Mouse (Mus musculus): ENCODE results near the gene 2610301B20Rik. TPM values are rescaled to one million over a fixed set of nuclear protein-coding genes. Genes with fewer than 3 reads are reported as not detected.
A peak's percentile ranks its signal among the peaks of the same experiment; 100 is the strongest.
"Not testable (repeated sequence)": the region's sequence is repeated elsewhere in the genome, so short reads cannot be mapped to it uniquely, and the experiment has no call there.

The 2610301B20Rik gene
- polyA plus RNA-seq, 1 experiment from 2014 or later = 49.2 TPM

DNA sequence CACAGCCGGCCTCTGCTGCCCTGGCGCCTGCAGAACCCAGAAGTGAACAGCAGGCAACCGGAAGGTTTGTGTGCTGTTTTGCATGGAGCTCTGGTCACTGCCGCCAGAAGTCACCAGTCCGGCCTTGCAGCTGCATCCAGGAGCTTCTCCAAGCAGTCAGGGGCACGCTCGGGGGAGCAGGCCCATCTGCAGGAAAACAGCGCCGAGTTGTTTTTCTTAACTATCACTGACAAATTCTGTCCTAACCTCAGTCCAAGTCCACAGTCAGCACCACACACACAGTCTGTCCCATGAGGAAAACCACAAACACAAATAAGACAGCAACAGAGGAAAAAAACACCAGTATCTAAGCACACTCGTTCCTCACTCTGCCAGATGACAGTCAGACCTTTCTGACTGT lies 14.5 kb downstream of the 2610301B20Rik start:
- Histone ChIP-seq H3K4me1 (ENCODE audit: control insufficient read depth, insufficient read depth, low read length) (no peaks in the 10 kb centered on the region), H3K36me3 (ENCODE audit: control insufficient read depth, insufficient read depth, low read length) (peaks cover 15% of the 10 kb centered on the region; the same call in 1 of the 2 replicates), H3K27ac (ENCODE audit: low read length) (no peak overlapping the region), H3K27me3 (ENCODE audit: control insufficient read depth, insufficient read depth, low read depth, low read length) (no peaks in the 10 kb centered on the region), H3K9ac (ENCODE audit: low read depth, low read length) (no peak overlapping the region), H3K9me3 (replicated peaks; ENCODE audit: control insufficient read depth, low read length, poor library complexity, severe bottlenecking) (no peaks in the 10 kb centered on the region), H3K4me3 (ENCODE audit: low read depth, low read length) (no peak overlapping the region), H3K4me2 (ENCODE audit: low read length) (no peak overlapping the region)
- ATAC-seq = no peak
- over 99% methylated on average over 9 of the region's 10 CpGs for WGBS

DNA sequence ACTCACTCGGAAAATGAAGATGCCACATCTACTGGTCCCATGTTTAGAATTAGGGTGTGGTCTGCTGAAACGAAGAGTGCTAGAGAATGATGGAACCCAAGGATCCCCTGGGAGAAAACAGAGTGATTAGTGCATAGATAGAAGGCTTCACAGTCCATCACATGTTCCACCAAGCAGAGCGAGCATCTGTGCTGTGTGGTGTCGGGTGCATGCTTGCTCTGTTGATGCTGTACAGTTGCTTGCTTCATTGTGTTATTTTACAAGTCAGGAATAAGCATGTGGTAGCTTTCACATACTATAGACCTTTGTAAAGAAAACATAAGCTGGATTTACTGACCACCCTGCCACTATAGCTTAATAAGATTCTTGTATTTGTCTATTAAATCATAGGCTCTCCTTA lies 22.0 kb downstream of the 2610301B20Rik start:
- H3K36me3 ChIP-seq (ENCODE audit: control insufficient read depth, insufficient read depth, low read length) = peaks cover 9% of the 10 kb centered on the region; the same call in 1 of the 2 replicates
- H3K9me3 ChIP-seq (replicated peaks; ENCODE audit: control insufficient read depth, low read length, poor library complexity, severe bottlenecking) = no peaks in the 10 kb centered on the region
- no peak overlapping the region for H3K4me3 ChIP-seq (ENCODE audit: low read depth, low read length)
- 91% methylated on average over 4 of the region's 4 CpGs for WGBS
- no peak for ATAC-seq
- H3K4me1 ChIP-seq (ENCODE audit: control insufficient read depth, insufficient read depth, low read length) = no peaks in the 10 kb centered on the region
- H3K4me2 ChIP-seq (ENCODE audit: low read length) = no peak overlapping the region
- H3K9ac ChIP-seq (ENCODE audit: low read depth, low read length) = no peak overlapping the region
- H3K27ac ChIP-seq (ENCODE audit: low read length) = no peak overlapping the region
- H3K27me3 ChIP-seq (ENCODE audit: control insufficient read depth, insufficient read depth, low read depth, low read length) = no peaks in the 10 kb centered on the region

DNA sequence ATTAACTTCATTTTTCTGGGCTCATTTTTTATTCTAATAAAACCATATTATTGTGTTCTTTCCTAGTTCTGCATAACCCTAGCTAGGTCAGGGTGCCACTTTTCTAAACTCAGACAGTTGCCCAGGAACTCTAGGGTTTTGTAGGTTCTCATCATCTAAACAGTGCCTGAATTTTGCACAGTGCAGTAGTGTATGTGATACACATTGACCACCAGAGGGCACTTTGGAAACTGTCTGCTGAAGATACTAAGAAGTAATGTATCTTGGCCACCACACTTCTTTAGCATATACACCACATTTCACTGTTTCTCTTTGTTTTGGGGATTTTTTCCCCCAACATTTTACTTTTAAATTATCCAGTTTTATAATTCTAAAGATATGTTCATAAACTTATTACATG lies 22.6 kb downstream of the 2610301B20Rik start:
- Histone ChIP-seq H3K4me2 (ENCODE audit: low read length) (no peak overlapping the region), H3K4me1 (ENCODE audit: control insufficient read depth, insufficient read depth, low read length) (no peaks in the 10 kb centered on the region), H3K9ac (ENCODE audit: low read depth, low read length) (no peak overlapping the region), H3K4me3 (ENCODE audit: low read depth, low read length) (no peak overlapping the region), H3K27me3 (ENCODE audit: control insufficient read depth, insufficient read depth, low read depth, low read length) (no peaks in the 10 kb centered on the region), H3K27ac (ENCODE audit: low read length) (no peak overlapping the region), H3K36me3 (ENCODE audit: control insufficient read depth, insufficient read depth, low read length) (peaks cover 9% of the 10 kb centered on the region; the same call in 1 of the 2 replicates), H3K9me3 (replicated peaks; ENCODE audit: control insufficient read depth, low read length, poor library complexity, severe bottlenecking) (no peaks in the 10 kb centered on the region)
- peak; percentile 88 for ATAC-seq

DNA sequence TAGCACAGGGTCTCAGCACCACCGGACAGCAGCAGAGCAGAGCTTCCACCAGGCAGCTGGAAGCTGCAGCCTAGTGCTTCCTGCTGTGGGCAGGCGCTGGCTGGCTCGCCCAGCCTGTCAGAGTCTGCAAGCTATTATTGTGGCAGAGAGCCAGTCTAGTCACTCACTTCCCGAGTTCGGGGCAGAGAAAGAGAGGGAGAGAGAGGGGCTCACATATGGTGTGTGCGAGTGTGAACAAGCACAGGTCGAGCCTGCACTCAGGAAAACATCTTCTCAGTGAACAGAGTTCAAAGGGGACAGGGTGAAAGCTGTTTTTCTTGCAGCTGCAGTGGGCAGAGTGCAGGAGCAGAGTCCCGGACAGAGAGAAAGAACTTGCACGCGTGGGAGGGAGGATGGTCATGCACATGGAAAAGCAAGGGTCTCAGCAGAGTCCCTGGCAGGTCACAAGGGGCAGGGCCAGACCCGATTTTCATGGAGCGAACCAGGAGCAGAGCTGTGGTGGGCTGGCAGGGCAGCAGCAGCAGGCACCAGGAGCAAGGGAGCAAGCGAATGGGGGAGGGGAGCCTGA lies 31.0 kb downstream of the 2610301B20Rik start:
- H3K36me3 ChIP-seq (ENCODE audit: control insufficient read depth, insufficient read depth, low read length) = no peaks in the 10 kb centered on the region
- no peak overlapping the region for H3K9ac ChIP-seq (ENCODE audit: low read depth, low read length)
- no peak overlapping the region for H3K4me3 ChIP-seq (ENCODE audit: low read depth, low read length)
- no peaks in the 10 kb centered on the region for H3K4me1 ChIP-seq (ENCODE audit: control insufficient read depth, insufficient read depth, low read length)
- H3K9me3 ChIP-seq (replicated peaks; ENCODE audit: control insufficient read depth, low read length, poor library complexity, severe bottlenecking) = no peaks in the 10 kb centered on the region
- H3K27me3 ChIP-seq (ENCODE audit: control insufficient read depth, insufficient read depth, low read depth, low read length) = no peaks in the 10 kb centered on the region
- 8% methylated on average over 13 of the region's 13 CpGs for WGBS
- no peak overlapping the region for H3K27ac ChIP-seq (ENCODE audit: low read length)
- ATAC-seq = 0 out of 2 replicates have a peak, but pooled peaks have one; percentile 28
- peak overlapping the region; percentile 12; the same call in 1 of the 2 replicates for H3K4me2 ChIP-seq (ENCODE audit: low read length)

DNA sequence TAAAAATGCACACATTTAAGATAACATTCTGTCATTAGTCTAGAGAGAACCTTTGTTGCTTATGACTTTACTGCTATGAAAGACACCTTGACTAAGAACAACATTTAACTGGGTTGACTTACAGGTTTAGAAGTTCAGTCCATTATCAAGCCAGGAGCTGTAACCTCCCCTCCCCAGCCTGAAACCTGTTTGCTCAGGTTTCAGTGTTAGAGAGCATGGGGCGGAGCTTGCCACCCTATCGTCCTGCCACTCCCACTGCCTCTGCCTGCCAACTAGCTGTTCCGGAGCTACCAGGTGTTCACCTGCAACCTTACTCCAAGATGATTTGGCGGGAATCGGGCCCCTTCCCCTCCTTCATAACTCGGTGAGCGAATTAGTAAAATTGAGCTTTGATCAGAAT lies 37.1 kb downstream of the 2610301B20Rik start:
- H3K9me3 ChIP-seq (replicated peaks; ENCODE audit: control insufficient read depth, low read length, poor library complexity, severe bottlenecking); ATAC-seq; H3K4me1 ChIP-seq (ENCODE audit: control insufficient read depth, insufficient read depth, low read length); H3K4me2 ChIP-seq (ENCODE audit: low read length); H3K36me3 ChIP-seq (ENCODE audit: control insufficient read depth, insufficient read depth, low read length); H3K9ac ChIP-seq (ENCODE audit: low read depth, low read length); H3K4me3 ChIP-seq (ENCODE audit: low read depth, low read length); H3K27me3 ChIP-seq (ENCODE audit: control insufficient read depth, insufficient read depth, low read depth, low read length); H3K27ac ChIP-seq (ENCODE audit: low read length): not testable (repeated sequence)
- WGBS = 60% methylated on average over 7 of the region's 7 CpGs

DNA sequence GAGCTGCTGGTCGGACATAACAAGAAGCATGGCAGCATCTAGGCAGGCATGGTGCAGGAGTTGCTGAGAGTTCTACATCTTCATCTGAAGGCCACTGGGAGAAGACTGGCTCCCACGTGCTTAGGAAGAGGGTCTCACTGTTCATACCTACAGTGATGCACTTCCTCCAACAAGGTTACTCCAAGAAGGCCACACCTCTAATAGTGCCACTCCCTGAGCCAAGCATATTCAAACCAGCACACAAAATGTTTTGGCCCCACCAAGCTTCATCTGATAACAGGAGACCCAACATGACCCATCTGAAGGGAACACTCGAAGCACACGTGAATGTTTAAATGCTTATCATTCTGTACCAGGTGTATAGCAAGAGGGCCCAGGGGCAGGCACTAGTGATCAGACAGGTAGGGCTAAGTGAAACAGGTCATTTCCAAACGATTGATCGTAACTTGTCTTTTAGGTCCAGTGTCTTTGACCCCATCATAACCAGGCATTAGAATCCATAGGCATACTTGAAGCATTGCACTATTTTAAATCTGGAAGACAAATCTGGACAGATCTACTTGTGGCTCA lies 37.7 kb downstream of the 2610301B20Rik start:
- Histone ChIP-seq H3K4me3 (ENCODE audit: low read depth, low read length) (no peak overlapping the region), H3K4me1 (ENCODE audit: control insufficient read depth, insufficient read depth, low read length) (no peaks in the 10 kb centered on the region), H3K36me3 (ENCODE audit: control insufficient read depth, insufficient read depth, low read length) (no peaks in the 10 kb centered on the region), H3K9me3 (replicated peaks; ENCODE audit: control insufficient read depth, low read length, poor library complexity, severe bottlenecking) (no peaks in the 10 kb centered on the region), H3K27me3 (ENCODE audit: control insufficient read depth, insufficient read depth, low read depth, low read length) (no peaks in the 10 kb centered on the region), H3K9ac (ENCODE audit: low read depth, low read length) (no peak overlapping the region), H3K4me2 (ENCODE audit: low read length) (no peak overlapping the region), H3K27ac (ENCODE audit: low read length) (no peak overlapping the region)
- 84% methylated on average over 6 of the region's 6 CpGs for WGBS
- ATAC-seq = no peak

DNA sequence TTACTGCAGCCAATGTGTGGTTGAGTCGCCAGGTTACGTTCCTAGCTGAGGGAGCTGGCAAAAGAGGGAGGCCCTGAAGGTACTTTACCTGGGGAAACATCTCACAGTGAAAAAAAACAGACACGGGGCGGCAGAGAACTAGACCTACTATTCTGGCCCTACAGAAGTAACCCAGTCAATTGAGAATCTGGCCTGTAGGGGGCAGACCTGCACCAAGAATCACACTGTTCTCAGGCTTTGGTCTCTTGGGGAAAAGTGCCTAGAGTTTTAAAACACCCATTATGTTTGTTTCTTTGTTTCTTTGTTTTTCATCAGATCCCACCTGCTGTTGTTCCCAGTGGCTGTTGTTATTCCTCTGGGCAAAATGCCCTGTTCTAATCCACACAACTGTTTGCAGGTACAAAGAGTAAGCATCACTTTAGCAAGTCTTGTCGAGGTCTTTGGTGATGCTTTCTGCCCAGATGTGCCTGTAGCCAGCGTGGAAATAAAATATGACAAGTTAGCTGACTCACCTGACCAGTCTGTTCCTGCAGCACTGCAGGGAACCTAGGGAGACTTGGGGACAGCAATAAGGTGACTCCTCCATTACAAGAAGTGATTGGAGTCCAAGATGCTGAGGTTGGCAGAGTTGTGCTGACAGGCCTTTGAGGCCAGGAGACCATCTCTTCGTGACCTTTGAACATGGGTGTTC lies 38.5 kb downstream of the 2610301B20Rik start:
- Histone ChIP-seq H3K4me2 (ENCODE audit: low read length) (no peak overlapping the region), H3K36me3 (ENCODE audit: control insufficient read depth, insufficient read depth, low read length) (no peaks in the 10 kb centered on the region), H3K27ac (ENCODE audit: low read length) (no peak overlapping the region), H3K9me3 (replicated peaks; ENCODE audit: control insufficient read depth, low read length, poor library complexity, severe bottlenecking) (no peaks in the 10 kb centered on the region), H3K4me1 (ENCODE audit: control insufficient read depth, insufficient read depth, low read length) (no peaks in the 10 kb centered on the region), H3K27me3 (ENCODE audit: control insufficient read depth, insufficient read depth, low read depth, low read length) (no peaks in the 10 kb centered on the region), H3K9ac (ENCODE audit: low read depth, low read length) (no peak overlapping the region), H3K4me3 (ENCODE audit: low read depth, low read length) (no peak overlapping the region)
- peak; percentile 96 for ATAC-seq
- WGBS = 27% methylated on average over 7 of the region's 7 CpGs

DNA sequence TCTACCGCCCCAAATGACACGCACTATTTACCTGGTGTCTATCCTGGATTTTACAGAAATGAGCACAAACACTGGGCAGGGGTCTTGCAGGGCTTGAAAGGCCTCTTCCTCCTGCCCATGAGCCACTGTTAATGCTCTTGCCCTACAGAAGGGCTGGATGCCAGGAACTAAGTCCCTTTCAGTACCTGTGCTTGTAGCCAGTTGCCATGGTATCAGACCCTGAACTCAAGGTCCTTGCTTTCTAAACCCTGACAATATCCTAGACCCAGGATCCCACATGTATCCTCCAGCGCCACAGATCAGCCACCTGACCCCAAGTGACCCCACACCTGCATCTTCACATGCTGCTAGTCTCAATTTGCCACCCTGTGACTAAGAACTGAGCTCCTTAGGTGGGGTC lies 39.1 kb downstream of the 2610301B20Rik start:
- Histone ChIP-seq H3K36me3 (ENCODE audit: control insufficient read depth, insufficient read depth, low read length) (no peaks in the 10 kb centered on the region), H3K27me3 (ENCODE audit: control insufficient read depth, insufficient read depth, low read depth, low read length) (no peaks in the 10 kb centered on the region), H3K4me1 (ENCODE audit: control insufficient read depth, insufficient read depth, low read length) (no peaks in the 10 kb centered on the region), H3K9ac (ENCODE audit: low read depth, low read length) (no peak overlapping the region), H3K4me2 (ENCODE audit: low read length) (no peak overlapping the region), H3K27ac (ENCODE audit: low read length) (no peak overlapping the region), H3K4me3 (ENCODE audit: low read depth, low read length) (no peak overlapping the region), H3K9me3 (replicated peaks; ENCODE audit: control insufficient read depth, low read length, poor library complexity, severe bottlenecking) (no peaks in the 10 kb centered on the region)
- WGBS = 82% methylated on average over 3 of the region's 3 CpGs
- ATAC-seq = no peak

DNA sequence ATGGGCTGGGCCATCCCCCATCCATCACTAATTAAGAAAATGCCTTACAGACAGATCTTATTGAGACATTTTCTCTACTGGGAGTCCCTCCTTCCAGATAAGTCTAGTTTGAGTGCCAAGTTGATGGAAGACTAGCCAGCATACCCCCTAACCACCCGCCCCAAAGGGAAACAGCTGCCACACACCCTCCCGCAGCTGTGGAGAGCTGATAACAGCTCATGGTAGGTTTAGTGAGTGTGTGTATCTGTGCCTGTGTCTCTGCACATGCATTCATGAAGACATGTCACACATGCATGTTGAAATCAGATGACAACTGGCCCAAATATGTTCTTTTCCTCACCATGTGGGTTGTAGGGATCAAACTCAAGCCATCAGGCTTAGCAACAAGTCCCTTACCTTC lies 40.5 kb downstream of the 2610301B20Rik start:
- no peak overlapping the region for H3K4me3 ChIP-seq (ENCODE audit: low read depth, low read length)
- H3K27me3 ChIP-seq (ENCODE audit: control insufficient read depth, insufficient read depth, low read depth, low read length) = no peaks in the 10 kb centered on the region
- H3K36me3 ChIP-seq (ENCODE audit: control insufficient read depth, insufficient read depth, low read length) = no peaks in the 10 kb centered on the region
- 82% methylated on average over 2 of the region's 2 CpGs for WGBS
- no peak overlapping the region for H3K4me2 ChIP-seq (ENCODE audit: low read length)
- no peaks in the 10 kb centered on the region for H3K4me1 ChIP-seq (ENCODE audit: control insufficient read depth, insufficient read depth, low read length)
- ATAC-seq = no peak
- H3K9me3 ChIP-seq (replicated peaks; ENCODE audit: control insufficient read depth, low read length, poor library complexity, severe bottlenecking) = no peaks in the 10 kb centered on the region
- H3K27ac ChIP-seq (ENCODE audit: low read length) = no peak overlapping the region
- H3K9ac ChIP-seq (ENCODE audit: low read depth, low read length) = no peak overlapping the region

All from midbrain, embryonic 16.5 days (tissue).